Mouse (Mus musculus) heart, adult 2 months (tissue): ENCODE measurements at regions not wholly inside any gene's neighbourhood (a gene's known extent, or its start where the extent isn't known, plus 50 kb on each side); places are given as distances from the start of the nearest gene placed in this dataset.

Experiments used
- DNase-seq, 2 experiments: peaks; one replicate each; pipeline ENCODE4 v3.0.0; 2021
- H3K27ac ChIP-seq: fragments of 200-600 bp; 2 replicates; pipeline ENCODE4 v1.8.1; 2022
- H3K27me3 ChIP-seq: fragments of 200-500 bp; 2 replicates; pipeline ENCODE4 v1.6.1; 2012; ENCODE audit warnings: mild to moderate bottlenecking, low read length, inconsistent platforms, mixed read lengths; ENCODE audit not compliant: control insufficient read depth, insufficient read depth
- H3K36me3 ChIP-seq: fragments of 200-500 bp; 2 replicates; pipeline ENCODE4 v1.6.1; 2012; ENCODE audit warnings: low read length, inconsistent platforms; ENCODE audit not compliant: control insufficient read depth, insufficient read depth
- H3K4me1 ChIP-seq: fragments of 200-500 bp; 2 replicates; pipeline ENCODE4 v1.6.1; 2011; ENCODE audit warnings: low read length; ENCODE audit not compliant: control insufficient read depth, insufficient read depth
- H3K4me3 ChIP-seq: fragments of 200-600 bp; 2 replicates; pipeline ENCODE4 v1.8.1; 2022
- H3K79me2 ChIP-seq: fragments of 200-500 bp; replicated peaks from 2 replicates; pipeline ENCODE4 v1.6.1; 2012; ENCODE audit warnings: mild to moderate bottlenecking, inconsistent platforms, low read length, moderate library complexity, mixed read lengths; ENCODE audit not compliant: control insufficient read depth, insufficient read depth
- H3K9ac ChIP-seq: fragments of 200-500 bp; 2 replicates; pipeline ENCODE4 v1.6.1; 2012; ENCODE audit warnings: low read depth, mild to moderate bottlenecking, control low read depth, inconsistent platforms, low read length, mixed read lengths
- CTCF ChIP-seq: fragments of 200-600 bp; IDR thresholded peaks from 2 replicates; pipeline ENCODE4 v1.8.1; 2022; ENCODE audit warnings: antibody characterized with exemption, mild to moderate bottlenecking, moderate library complexity
- EP300 ChIP-seq: fragments of 200-500 bp; IDR thresholded peaks from 2 replicates; pipeline ENCODE4 v1.6.1; 2011; ENCODE audit warnings: low read depth, low read length, control low read depth; ENCODE audit not compliant: insufficient read depth
- POLR2A ChIP-seq: fragments of 200-500 bp; IDR thresholded peaks from 2 replicates; pipeline ENCODE4 v1.6.1; 2011; ENCODE audit warnings: mild to moderate bottlenecking, low read depth, low read length, control low read depth; ENCODE audit not compliant: insufficient read depth
- WGBS: fragments of 180-500 bp; shearing (Covaris S2); methylation state at CpG from one replicate; pipeline ENCODE4 v1.1.7; 2018; 5-methylcytosine and 5-hydroxymethylcytosine counted together
- intact Hi-C: fragments of 180-260 bp; cut with DNase I; formaldehyde crosslinking; loops from one replicate; pipeline ENCODE4 v1.15.1; 2025

GRCm38 (mm10) chr9:115733104-115733503 is 176.2 kb upstream of the Gadl1 start:
- H3K27ac ChIP-seq: no peak overlapping the region
- WGBS: 85% methylated on average over 4 of the region's 4 CpGs
- no peak overlapping the region for H3K4me3 ChIP-seq
- H3K9ac ChIP-seq: no peak overlapping the region
- no peaks in the 10 kb centered on the region for H3K36me3 ChIP-seq
- TF ChIP-seq EP300 (no peak), POLR2A (no peak), CTCF (no peak)
- intact Hi-C loops: no loop called here
- H3K79me2 ChIP-seq: no peaks in the 10 kb centered on the region
- DNase-seq: no peak
- H3K27me3 ChIP-seq: no peaks in the 10 kb centered on the region
- no peaks in the 10 kb centered on the region for H3K4me1 ChIP-seq

DNA sequence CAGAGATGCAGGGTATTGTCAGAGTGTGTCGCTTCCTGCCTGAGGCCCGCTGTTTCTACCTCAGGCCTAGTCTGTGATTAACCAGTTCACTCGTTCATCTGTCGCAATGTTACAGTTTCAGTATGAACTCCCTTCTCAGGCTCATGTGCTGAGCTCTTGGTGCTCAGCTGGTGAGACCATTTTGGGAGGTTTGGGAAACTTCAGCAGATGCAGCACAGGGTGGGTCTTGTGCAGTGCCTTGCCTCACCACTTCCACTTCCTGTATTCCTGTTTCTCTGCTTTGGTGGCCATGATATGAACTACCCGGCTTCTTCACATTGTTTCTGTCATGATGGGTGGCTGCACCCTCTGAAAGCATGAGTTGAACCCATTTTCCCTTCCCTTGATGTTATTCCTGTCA is 169.3 kb upstream of the Gadl1 start:
- TF ChIP-seq CTCF (no peak), EP300 (no peak), POLR2A (no peak)
- WGBS: 76% methylated on average over 5 of the region's 5 CpGs
- H3K4me1 ChIP-seq: no peaks in the 10 kb centered on the region
- H3K36me3 ChIP-seq: no peaks in the 10 kb centered on the region
- intact Hi-C loops: no loop called here
- no peak overlapping the region for H3K27ac ChIP-seq
- no peak for DNase-seq
- H3K4me3 ChIP-seq: no peak overlapping the region
- H3K27me3 ChIP-seq: 0 out of 2 replicates have a peak, but pooled peaks cover 1% of the 10 kb centered on the region
- H3K9ac ChIP-seq: no peak overlapping the region
- H3K79me2 ChIP-seq: no peaks in the 10 kb centered on the region

DNA sequence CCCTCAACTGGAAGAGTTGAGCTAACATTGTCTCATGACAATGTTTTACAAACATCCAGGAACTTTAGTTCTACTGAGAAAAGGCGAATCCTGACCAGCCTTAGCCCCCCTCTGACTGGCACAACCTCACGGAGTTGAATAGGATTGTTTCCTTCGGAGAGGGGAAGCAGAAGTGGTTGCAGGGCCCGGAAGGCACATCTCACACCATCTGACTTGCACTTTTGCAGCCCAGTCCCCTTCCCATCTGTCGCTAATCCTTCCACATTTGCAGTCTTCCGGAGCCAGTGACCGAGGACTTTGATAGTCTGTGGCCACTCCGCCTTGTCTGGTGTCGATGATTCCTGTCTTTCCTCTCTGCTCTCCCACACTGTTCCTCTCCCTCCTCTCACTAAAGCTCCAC is 162.8 kb upstream of the Gadl1 start:
- 51% methylated on average over 9 of the region's 9 CpGs for WGBS

GRCm38 (mm10) chr9:115760496-115760895 is 148.8 kb upstream of the Gadl1 start:
- Histone ChIP-seq H3K9ac (no peak overlapping the region), H3K79me2 (no peaks in the 10 kb centered on the region), H3K27me3 (no peaks in the 10 kb centered on the region; the same call in none of the 2 replicates), H3K4me3 (no peak overlapping the region), H3K36me3 (no peaks in the 10 kb centered on the region), H3K27ac (no peak overlapping the region), H3K4me1 (peaks cover 4% of the 10 kb centered on the region; the same call in 1 of the 2 replicates)
- DNase-seq: peak in 1 of 2 experiments; percentile 9
- intact Hi-C loops: no loop called here
- WGBS: 0% methylated on average over 2 of the region's 2 CpGs
- TF ChIP-seq EP300 (no peak), POLR2A (no peak), CTCF (no peak)

More for the DNA sequence above, 162.8 kb upstream of the Gadl1 start:
- Histone ChIP-seq H3K27ac (no peak overlapping the region), H3K4me3 (no peak overlapping the region), H3K9ac (no peak overlapping the region), H3K79me2 (no peaks in the 10 kb centered on the region), H3K36me3 (no peaks in the 10 kb centered on the region), H3K4me1 (no peaks in the 10 kb centered on the region), H3K27me3 (0 out of 2 replicates have a peak, but pooled peaks cover 1% of the 10 kb centered on the region)
- intact Hi-C loops: no loop called here
- TF ChIP-seq POLR2A: no peak
- no peak for TF ChIP-seq CTCF
- no peak for TF ChIP-seq EP300
- DNase-seq: no peak

GRCm38 (mm10) chr9:115764136-115764535 is 145.1 kb upstream of the Gadl1 start:
- TF ChIP-seq CTCF: no peak
- no peak for TF ChIP-seq POLR2A
- TF ChIP-seq EP300: no peak
- Histone ChIP-seq H3K9ac (no peak overlapping the region), H3K4me1 (peaks cover 4% of the 10 kb centered on the region; the same call in 1 of the 2 replicates), H3K79me2 (no peaks in the 10 kb centered on the region), H3K27ac (no peak overlapping the region), H3K4me3 (no peak overlapping the region), H3K36me3 (no peaks in the 10 kb centered on the region), H3K27me3 (no peaks in the 10 kb centered on the region; the same call in none of the 2 replicates)
- intact Hi-C loops: no loop called here
- WGBS: 32% methylated on average over 5 of the region's 5 CpGs
- DNase-seq: no peak

DNA sequence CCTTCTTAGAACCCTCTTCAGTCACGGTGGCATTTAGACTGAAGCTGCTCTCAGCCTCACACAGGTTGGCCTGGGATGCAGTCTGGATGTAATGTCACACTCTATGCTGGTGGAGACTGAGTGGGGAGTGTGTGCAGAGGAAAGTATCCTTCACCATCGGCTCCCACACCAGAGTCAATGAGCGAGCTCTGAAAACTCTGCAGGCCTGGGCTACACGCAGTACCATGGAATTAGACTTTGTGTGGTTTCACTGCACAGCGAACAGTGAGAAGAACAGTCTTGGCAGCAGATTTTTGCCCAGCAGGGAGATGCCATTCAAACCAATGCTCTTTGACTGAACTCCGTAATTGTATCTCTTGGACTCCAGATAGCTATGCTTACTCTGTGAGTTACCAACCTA is 142.8 kb upstream of the Gadl1 start:
- no peak for TF ChIP-seq CTCF
- Histone ChIP-seq H3K27me3 (no peaks in the 10 kb centered on the region; the same call in none of the 2 replicates), H3K79me2 (no peaks in the 10 kb centered on the region), H3K9ac (no peak overlapping the region), H3K36me3 (no peaks in the 10 kb centered on the region), H3K4me1 (no peaks in the 10 kb centered on the region), H3K4me3 (no peak overlapping the region), H3K27ac (no peak overlapping the region)
- intact Hi-C loops: no loop called here
- 82% methylated on average over 6 of the region's 6 CpGs for WGBS
- DNase-seq: no peak
